Mouse (Mus musculus) right cerebral cortex, postnatal 4 days (tissue): ENCODE data around the gene Vps54.
"Not testable (repeated sequence)": the region's sequence is repeated elsewhere in the genome, so short reads cannot be mapped to it uniquely, and the experiment has no call there.

ENCODE experiments used
- DNase-seq: peaks from one replicate; pipeline ENCODE4 v3.0.0-alpha.2; 2022

Vps54 gene

DNA sequence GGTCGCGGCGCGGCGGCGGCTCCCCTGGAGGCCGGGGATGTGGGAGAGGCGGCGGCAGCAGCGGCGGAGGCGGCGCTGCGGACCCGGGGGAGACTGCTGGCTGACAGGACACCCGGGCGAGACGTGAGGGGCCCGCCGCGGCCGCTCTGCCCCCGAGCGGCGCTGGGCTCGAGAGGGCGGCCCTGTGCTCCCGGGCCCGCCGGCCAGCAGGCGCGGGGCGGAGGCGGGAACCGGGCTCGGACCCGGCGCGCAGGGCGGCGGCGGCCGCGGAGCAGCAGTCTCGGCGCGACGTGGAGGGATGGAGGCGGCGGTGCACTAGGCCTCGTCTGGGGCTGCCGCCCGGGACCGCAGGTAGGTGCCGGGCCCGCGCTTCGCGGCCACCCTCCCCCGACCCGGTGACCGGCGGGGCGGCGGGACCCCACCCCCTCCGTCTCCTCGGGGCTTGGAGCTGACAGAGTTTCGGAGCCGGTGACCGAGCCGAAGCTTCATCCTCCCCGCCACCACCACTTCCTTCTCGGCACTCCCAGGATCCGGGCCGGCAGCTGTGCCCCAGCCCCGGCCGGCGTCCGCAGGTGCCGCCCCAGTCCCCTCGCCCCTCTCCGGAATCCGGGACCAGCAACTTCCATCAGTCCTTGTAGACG, at the start of gene Vps54:
TSS of gene Vps54 (plus strand) at position 261 of the 641 bp plus-strand sequence.
- peak; percentile 57 for DNase-seq

DNA sequence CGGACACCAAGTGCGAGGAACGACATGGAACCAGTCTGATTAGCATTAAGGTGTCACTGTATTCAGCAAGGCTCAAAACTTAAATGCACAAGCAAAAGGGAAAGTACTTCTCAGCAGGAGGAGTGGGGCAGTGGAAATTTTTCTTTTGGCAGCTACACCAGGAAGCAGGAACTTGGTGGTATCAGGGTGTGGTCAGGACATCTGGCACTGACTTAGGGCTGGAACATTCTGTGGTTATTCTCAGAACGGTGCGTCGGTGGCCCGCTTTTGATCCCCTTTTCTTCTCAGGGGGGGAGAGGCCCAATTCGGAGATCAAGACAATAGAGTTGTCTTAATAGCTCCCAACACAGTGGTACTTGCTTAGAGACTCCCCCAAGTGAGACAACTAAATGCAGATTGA, 47.3 kb upstream of the Vps54 start:
- not testable (repeated sequence) for DNase-seq

DNA sequence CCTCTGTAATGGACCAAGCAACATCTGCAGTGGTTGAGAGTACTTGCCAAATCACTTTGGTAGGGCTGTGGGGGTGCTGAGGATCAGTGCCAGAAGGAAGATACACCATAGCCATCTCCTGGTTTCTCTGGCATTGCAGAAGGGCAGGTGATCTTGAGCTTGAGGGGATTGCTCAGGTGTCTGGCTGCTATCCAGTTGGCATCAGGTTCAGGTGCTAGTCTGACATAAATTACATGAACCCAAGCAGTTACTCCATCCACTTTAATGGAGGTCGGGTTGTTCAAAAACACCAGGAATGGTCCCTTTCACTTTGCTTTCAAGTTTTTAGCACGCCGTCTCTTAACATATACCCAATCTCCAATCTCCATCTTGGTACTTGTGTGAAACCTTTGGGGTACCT, 44.2 kb upstream of the Vps54 start:
- DNase-seq, result no peak

DNA sequence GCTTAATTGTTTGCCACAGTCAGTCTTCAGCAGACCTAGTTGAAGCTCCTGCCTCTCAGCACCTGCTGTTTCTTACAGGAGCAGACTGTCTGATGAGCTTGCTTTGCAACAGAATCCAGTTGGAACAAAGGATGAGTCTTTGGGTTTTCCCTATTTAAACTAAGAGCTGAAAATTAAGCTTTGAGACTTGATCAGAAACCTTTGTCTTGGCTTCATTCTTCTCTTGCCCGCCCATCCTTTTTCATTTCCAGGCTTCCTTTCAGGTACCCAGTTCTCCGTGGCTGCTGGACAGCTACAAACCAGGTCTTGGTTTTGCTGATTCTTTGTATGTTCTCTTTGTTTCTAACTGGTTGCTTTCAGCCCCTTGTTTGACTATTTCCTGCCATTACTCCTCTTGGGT, 30.0 kb upstream of the Vps54 start:
- DNase-seq, result no peak

DNA sequence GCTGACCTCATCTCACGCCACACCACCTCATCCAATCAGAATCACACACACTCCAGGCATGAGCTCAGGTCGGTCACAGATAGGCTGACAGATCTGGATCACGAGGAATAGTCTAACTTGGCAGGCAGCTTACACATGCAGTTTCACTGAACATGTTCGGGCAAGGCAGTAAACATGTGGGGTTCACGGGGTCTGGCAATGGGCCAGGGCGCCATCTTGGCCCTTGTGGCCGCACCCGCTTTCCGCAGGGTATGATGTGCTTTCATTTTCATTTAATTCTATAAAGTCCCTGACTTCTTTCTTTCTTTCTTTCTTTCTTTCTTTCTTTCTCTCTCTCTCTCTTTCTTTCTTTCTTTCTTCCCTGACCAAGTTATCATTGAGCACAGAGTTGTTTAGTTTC, 29.4 kb upstream of the Vps54 start:
- not testable (repeated sequence) for DNase-seq

DNA sequence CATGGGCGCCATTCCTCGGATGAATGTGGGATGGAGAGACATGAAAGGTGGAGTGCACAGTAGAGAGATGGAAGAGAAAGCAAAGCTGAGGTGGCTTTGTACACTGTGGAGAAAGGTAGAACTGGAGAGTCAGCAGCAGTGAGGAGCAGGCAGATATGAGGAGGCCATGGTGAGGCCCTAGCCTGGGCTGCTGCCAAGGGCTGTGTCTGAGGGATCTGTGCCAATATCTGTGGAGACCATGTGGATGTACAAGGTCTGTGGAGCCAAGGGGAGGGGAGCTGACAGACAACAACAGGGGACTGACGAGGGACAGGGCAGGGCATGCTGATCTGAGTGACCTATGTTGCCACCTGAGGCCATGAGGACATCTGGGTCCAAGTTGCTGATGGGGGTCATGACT, 21.7 kb upstream of the Vps54 start:
- DNase-seq, result no peak

DNA sequence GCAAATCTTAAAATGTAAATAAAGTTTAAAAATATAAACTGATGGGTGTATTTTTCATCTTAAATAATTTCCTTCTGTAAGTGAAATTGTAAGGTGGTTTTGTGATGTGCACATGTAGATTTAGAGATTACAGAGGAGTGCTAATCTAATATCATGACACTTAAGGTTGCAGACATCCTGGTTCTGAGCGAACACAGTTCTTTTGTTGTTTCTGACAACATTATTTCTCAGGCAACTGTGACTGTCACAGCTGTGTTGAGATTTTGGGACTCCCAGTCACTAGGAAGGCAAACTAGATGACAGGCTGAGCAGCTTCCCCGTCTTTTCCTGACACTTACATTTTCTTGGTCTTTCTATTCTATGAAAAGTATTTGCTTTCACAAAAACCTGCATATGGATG, 19.8 kb upstream of the Vps54 start:
- DNase-seq, result no peak

DNA sequence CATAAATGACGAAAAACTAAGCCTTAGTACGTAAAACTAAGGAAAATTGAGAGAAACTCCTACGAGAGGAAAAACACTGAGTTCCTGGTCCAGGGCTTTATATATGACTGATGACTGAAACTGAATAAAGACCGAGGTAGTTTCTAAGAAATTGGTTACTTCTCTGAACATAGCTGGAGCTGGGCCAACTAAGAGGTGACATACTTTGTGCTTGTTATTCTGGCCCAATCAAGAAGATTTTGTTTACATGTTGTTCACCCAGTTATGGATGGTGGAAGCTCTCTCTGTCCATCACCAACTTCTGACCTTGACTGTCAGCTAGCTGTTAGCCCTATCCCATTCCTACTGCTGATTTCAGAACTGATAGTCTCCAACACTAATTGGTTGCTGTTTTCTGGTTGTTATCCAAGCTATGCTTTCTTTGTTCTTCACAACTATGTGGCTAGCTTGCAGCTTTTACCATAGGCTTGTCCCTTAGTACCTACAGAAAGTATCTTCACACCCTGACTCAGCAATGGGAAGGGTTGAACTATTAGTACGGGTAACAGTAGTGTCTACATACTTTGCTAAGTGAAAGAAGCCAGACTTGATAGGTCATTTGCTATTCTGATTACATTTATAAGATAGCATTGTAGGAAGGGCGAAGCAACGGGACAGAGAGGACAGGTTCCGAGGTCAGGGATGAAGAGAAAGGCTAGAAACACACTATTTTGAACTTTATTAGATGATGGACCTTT, 19.1 kb upstream of the Vps54 start:
- DNase-seq, result no peak

DNA sequence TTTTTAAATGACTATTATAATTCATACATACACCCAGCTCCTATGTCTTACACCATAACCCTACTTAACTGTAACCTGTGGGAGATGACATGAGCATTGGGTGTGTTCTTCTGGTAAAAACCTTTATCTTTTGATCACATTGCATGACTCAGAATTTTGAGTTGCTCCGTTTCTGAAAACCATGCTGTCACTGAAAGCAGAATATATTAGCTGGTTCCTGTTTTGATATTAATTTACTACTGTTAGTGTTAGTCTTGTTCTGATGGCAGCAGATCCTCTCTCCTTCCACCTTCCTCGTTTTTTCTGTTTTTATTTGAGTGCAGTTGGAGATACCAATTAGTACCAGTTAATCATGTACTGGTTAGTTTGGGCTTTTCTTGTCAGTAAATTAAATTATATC, 18.3 kb upstream of the Vps54 start:
- DNase-seq, result no peak

DNA sequence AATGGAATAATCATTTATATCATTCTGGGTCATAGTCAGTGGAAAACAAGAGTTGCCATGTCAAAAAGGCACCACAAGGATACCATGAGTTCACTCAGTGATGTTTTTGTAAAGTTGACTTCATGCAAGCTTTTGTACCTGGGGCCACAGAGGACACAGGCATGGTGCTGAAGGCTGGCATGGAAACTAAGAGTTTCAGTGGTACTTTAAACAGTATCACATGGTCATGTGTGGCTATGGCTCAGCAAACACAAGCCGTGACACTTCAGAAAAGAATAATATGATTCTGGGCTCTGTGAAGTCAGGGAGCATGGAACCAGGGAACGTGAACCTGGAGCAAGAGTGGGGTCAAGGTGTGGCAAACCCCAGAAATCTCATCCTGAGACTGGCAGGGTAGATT, 17.7 kb upstream of the Vps54 start:
- no peak for DNase-seq

DNA sequence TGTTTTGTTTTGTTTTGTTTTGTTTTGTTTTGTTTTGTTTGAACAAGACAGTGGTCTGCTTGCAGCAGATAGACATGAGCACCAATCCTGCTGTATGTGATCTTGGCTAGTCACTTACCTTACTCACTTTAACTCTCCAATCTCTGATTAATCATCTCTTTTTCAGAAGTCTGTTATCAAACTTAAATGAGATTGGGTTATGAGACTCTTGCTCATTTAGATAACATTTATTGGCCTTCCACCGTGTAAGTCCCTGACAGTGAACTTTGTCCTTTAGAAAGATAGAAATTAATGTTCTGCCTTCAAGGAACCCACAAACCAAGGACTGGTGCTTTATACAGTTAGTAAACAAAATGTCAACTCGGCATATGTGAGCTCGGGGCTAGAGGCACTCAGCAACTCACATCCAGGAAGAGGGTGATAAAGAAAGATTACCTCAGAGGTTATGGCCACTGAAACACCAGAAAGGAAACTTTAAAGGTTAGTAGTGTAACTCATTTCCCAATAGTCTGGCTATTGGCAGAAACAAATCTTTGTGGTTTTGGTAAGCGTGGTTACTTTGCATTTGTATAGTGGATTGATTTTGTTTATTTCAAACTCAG, 16.4 kb upstream of the Vps54 start:
- DNase-seq, result no peak

DNA sequence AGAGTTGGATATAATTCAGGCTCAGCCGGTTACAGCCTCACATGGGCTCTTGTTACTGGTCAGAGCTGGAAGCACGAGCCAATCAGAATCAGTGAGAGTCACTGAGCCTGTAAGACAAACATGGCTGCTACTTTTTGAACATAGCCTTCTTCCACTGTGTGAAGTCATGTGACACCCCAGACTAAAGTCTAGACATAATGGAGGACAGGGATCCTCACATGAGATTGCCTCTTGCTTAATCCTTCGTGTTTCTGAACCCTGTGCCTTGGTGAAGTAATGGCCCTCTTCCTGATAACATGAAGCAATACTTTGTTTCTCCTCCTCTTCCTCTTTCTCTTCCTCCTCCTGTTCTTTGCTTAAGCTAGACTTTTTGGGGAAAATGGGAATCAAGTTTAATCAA, 15.5 kb upstream of the Vps54 start:
- DNase-seq, result no peak

DNA sequence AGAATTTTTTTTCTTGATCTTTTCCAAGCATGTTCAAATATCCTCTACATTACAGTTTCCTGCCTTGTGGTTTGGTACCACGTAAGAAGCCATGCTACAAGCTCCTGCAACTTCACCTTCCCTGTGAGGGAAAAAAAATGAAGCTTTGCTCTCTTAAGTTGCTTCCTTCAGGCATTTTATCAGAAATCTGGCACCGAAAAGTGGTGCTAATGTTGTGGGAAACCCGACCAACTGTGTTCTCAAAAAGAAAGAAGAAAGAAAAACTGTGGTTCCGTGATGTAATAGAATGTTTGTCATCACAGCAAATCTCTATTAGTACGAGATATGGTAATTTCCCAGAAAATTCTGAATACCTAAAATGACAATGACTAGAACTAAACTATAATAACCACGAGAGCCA, 15.0 kb upstream of the Vps54 start:
- no peak for DNase-seq

DNA sequence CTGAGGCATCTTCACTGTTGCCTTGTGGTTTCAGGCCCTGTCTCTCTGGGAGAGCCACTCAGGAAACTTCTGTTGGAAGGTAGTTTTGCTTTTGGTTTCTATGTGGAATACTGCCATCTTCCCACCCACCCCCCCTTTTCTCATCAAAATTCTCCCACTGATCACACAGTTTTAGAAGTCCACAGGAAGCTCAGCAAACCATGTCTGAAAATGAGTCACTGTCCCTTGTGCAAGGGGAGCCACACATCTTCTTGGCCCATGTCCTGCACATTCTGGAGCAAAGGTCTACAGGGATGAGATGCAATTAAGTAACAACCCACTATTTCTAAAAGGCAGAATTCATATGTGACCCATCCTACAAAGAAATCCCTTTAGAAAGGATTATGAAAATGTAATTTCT, 14.6 kb upstream of the Vps54 start:
- DNase-seq, result no peak

DNA sequence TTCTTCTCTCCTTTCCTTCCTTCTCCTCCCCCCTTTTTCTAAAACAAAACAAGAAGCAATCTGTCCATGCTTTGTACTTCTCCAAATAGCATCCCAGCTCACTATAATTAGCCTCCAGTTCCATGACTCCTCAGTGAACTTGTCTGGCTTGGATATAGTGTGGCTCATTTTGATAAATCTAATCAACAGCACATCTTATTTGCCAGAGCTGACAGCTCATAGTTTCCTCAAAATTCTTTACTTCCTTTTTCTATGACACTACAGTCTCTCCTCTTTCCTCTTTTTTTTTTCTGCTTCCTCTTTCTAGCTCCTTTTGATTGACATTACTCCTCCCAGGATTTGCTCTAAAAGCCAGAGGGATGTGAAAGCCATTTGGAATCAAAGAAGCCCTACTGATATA, 14.1 kb upstream of the Vps54 start:
- no peak for DNase-seq

DNA sequence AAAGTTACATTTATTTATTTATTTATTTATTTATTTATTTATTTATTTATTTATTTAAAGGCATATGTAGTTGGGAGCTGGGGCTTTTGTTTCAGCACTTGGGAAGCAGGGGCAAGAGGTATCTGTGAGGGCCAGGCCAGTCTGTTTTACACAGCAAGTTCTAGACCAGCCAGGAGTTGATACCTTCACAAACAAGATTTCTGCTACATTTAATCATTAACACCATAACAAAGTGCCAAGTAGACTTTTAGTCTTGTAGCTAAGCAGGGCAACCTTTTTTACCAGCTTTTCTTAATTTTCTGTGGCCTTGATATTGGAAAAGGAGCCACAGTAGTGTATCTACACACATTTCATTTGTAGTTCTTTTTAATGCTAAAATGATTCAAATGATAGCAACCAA, 3.7 kb upstream of the Vps54 start:
- no peak for DNase-seq

DNA sequence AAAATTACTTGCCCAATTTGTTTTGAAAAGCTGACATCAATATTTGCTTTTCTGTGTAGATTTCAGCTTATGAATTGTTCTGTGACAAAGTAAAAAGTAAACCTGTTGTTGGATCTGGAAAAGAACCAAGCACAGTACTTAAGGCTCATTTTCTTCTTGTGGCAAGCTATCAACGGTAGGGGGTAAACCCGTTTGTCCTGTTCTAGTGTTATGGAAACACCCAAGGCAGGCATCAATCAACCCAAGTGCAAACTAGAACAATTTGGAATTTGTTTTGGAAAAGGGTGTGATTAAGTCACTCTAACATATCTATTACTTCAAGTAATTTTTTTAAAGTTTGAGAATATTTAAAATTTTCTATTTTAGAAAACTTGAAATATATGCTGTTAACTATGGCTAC, 3.3 kb upstream of the Vps54 start:
- DNase-seq, result no peak

DNA sequence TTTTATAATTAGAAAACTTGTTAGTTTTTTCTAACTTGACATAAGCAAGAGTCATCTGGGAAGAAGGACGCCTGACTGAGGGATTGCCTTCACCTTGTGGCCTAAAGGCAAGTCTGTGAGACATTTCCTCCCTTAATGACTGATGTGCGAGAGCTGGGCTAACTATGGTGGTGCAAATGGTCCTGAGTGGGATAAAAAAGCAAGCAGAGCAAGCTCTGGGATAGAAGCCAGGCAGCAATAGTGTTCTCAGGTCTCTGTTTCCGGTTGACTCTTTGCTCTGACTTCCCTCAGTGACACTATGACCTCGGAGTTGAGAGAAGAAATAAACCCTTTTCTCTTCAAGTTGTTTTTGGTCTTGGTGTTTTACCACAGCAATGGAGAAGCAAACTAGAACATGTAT, 2.1 kb upstream of the Vps54 start:
- DNase-seq, result no peak

DNA sequence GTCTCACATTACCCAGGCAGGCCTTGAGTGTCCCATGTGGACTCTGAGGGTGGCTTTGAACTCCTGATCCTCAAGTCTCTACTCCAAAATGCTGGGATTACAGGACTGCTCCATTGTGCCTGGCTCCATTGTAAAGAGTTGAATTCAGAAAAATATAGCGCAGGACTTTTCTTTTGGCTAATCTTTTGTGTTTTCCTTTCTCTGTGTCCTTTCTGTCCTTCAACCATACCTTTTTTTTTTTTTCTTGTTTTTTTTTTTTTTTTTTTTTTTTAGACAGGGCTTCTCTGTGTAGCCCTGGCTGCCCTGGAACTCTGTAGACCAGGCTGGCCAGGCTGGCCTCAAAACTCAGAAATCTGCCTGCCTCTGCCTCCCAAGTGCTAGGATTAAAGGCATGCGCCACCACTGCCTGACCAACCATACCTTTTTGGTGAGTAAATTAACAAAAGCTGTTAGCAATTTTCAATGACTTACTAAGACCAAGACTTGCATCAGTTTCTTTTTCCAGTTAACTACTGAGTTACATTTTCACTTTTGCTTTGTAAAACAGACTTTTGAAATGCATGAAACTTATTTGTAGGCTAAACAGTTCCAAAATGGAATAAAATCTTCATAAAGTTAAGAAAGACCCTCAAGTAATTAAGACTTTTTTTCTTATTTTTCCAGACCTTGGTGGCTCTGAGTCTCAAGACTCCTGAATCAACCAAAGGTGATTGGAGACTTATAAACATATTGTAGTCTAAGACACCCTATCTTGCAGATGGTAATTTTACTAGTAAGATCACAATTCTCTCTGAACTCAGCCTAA, 1.4 kb upstream of the Vps54 start:
- no peak for DNase-seq

DNA sequence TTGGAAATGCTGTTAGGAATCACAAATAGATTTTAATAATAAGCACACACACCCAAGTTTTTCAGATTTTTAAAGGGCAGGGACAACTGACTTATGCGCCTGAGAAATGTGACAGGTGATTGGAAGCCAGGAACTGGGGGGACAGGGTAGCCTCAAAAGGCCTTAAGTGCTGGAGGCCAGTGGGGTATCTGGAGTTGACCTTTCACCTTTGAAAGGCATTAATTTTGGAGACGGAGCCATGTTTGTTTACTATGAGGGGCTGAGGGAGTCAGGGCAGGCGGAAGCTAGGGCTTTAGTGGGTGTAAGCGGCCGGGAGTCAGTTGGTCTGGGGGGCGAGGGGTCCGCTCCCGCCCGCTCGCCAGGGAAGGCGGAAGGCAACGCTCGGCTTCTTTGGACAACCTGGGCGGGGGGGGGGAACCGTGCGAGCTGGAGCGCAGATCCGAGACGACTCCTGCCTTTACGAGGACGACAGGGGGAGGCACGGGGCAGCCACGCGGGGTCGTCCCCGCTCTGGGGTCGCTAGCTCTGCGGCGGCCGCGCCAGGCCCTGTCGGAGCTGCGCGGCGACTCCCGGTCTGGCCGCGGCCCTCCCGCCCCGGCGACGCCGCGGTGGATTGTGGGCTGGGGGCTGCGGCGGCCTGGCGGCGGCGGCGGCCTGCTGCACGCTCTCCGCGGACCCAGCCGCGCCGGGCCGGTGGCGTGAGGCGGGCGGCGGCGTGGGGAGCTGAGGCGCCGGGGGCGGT, 631 bp upstream of the Vps54 start:
- peak; percentile 50 for DNase-seq

DNA sequence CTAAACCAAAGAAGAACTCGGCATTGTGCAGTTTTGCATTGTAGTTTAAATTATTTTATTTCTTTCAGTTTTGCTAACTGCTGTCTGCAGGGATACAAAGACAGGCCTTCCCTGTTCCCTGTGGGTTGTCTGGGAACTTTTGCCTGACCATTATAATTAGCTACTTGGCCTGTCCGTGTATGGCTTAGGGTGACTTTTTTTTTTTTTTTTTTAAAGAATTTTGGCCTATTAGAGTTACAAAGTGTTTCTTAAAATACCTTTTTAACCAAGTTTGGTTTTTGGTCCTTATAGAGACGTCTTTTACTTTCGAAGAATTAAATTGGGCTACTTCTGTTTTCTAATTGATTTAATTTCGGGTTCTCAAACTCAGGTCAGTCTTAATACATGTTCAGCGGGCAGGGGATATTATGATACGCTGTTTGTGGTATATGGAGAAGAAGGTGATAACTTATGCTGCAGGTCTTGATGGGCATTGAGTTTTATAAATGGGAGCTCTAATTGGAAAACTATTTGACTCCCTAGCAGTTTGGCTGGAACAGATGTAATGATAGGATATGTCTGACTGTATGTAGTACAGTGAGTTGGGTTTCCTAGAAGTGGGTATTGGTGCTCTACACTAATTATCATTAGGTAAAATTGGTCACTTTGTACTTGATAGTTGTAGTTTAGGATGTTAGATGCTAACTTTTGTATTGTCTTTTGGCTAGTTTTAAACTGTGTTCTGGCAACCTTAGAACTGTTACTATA, 855 bp downstream of the Vps54 start:
- DNase-seq, result no peak

DNA sequence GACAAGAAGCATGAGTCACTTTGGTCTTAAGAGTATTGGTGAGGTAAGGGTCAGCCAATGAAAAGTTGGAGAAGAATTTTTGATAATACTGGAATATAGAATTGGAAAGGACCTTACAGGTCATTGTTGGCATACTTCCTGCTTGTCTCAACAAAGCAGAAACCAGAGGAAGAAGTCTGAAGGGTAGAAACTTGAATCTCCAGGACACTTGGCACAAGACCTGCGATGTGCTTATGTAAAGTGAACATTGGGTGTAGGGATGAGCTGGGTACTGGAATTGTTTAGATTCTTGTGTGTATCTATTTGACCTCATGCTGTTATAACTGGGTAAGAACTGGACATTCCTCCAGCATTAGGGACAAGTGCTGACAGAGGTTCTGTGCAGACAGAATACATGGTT, 2.3 kb downstream of the Vps54 start:
- DNase-seq, result no peak
